Mouse (Mus musculus) Muller cell, postnatal 12 days (primary cell): ENCODE measurements around the gene Palm2.

Experiments
- DNase-seq: peaks from one replicate; pipeline ENCODE4 v3.0.0-alpha.2; 2015; ENCODE audit errors: inconsistent ontology term

Palm2 gene

GRCm38 (mm10) chr4:57701576-57701975, 267.5 kb downstream of the Palm2 start:
- peak; percentile 22 for DNase-seq

GRCm38 (mm10) chr4:57703574-57704470, 269.8 kb downstream of the Palm2 start:
- DNase-seq: no peak

- DNase-seq: no peak
These were observed 270.5 kb downstream of the Palm2 start for GRCm38 (mm10) chr4:57704575-57704974.

GRCm38 (mm10) chr4:57715849-57716248, 281.8 kb downstream of the Palm2 start:
- no peak for DNase-seq

- no peak for DNase-seq
These were observed 282.7 kb downstream of the Palm2 start for GRCm38 (mm10) chr4:57716735-57717134.

- no peak for DNase-seq
These were observed 283.3 kb downstream of the Palm2 start, which contains the start of gene Akap2 for GRCm38 (mm10) chr4:57717354-57717753. Gene Akap2 (plus strand): TSS chr4:57717657.

- DNase-seq: no peak
These were observed 285.3 kb downstream of the Palm2 start for GRCm38 (mm10) chr4:57719370-57719769.

GRCm38 (mm10) chr4:57720869-57721361, 286.9 kb downstream of the Palm2 start:
- no peak for DNase-seq

- DNase-seq: no peak
These were observed 288.2 kb downstream of the Palm2 start for GRCm38 (mm10) chr4:57722296-57722695.

GRCm38 (mm10) chr4:57723659-57724058, 289.6 kb downstream of the Palm2 start:
- no peak for DNase-seq

- DNase-seq: no peak
These were observed 291.5 kb downstream of the Palm2 start for GRCm38 (mm10) chr4:57725569-57725968.

- no peak for DNase-seq
These were observed 294.6 kb downstream of the Palm2 start for GRCm38 (mm10) chr4:57728611-57729183.

GRCm38 (mm10) chr4:57730047-57730446, 296.0 kb downstream of the Palm2 start:
- DNase-seq: no peak

GRCm38 (mm10) chr4:57730801-57731598, 297.0 kb downstream of the Palm2 start:
- no peak for DNase-seq

GRCm38 (mm10) chr4:57732351-57732750, 298.3 kb downstream of the Palm2 start:
- DNase-seq: no peak

GRCm38 (mm10) chr4:57733445-57733844, 299.4 kb downstream of the Palm2 start:
- DNase-seq: no peak

GRCm38 (mm10) chr4:57735426-57735825, 301.4 kb downstream of the Palm2 start:
- DNase-seq: peak; percentile 77

GRCm38 (mm10) chr4:57738856-57739552, 305.0 kb downstream of the Palm2 start:
- DNase-seq: peak; percentile 82

- DNase-seq: no peak
These were observed 309.4 kb downstream of the Palm2 start for GRCm38 (mm10) chr4:57743325-57743929.

- DNase-seq: no peak
These were observed 316.6 kb downstream of the Palm2 start for GRCm38 (mm10) chr4:57750651-57751050.

GRCm38 (mm10) chr4:57751054-57751453, 317.0 kb downstream of the Palm2 start:
- no peak for DNase-seq
